Mouse (Mus musculus): ENCODE measurements around the gene Zfp980.
"Not testable (repeated sequence)": the region's sequence is repeated elsewhere in the genome, so short reads cannot be mapped to it uniquely, and the experiment has no call there.

DNA sequence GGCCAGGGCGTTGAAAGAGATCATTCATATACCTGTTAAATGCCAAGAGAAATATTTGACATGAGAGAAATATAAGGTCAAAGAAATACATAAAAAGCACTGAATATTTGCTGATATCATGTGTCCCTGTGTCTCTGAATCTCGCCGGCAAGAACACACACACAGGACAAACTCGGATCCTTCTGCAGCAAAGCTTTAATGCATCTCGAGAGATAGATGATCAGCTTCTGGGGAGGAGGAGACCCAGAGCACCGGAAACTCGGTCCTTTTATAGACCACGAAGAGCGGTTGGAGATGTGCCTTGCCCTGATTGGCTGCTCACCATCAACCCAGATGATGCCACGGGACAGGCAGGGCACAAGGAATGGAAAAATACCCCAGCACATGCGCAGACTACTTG is 11.5 kb downstream of the Zfp980 start:
- not testable (repeated sequence) for TF ChIP-seq CTCF (IDR thresholded peaks at IDR 0.05; ENCODE audit: borderline replicate concordance, insufficient read depth, low read length); POLR2A (IDR thresholded peaks at IDR 0.05; ENCODE audit: low read depth, low read length)
